Comparison of ENCODE assay signal across 14 mouse cellular contexts in the genomic region with DNA sequence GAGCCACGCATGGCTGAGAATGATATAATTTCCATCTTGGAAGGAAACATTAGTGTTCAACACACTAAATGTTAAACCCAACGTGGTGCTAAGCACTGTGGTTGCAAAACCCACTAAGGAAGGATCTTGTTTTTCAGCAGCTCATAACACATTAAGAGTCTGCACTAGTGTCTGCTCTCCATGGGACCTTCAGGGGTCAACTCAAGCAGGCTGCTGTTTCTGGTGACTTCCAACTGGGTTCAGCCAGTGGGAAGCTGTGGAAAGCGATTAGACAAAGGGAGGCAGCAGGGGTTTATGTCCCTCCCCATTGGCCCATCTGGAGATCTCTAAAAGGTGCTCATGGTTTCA.
"Had no signal": no experiment of that assay in that cellular context is flagged by ENCODE, and none has a peak within 500 bp of the region (broad histone marks: within the 10 kb centered on the region; RNA-seq: fewer than 3 reads in every experiment).

No protein-coding gene starts in this region.

- H3K9ac ChIP-seq: limb, embryonic 13.5 days; liver, embryonic 12.5 days; midbrain, embryonic 13.5 days; stomach, embryonic 15.5 days had no signal

- H3K27me3 ChIP-seq: limb, embryonic 13.5 days; liver, embryonic 12.5 days; stomach, embryonic 15.5 days had no signal

- H3K4me3 ChIP-seq: limb, embryonic 13.5 days; liver, embryonic 12.5 days; midbrain, embryonic 13.5 days; stomach, embryonic 15.5 days had no signal

- H3K4me1 ChIP-seq: liver, embryonic 12.5 days had no signal

- H3K4me2 ChIP-seq: limb, embryonic 13.5 days; liver, embryonic 12.5 days; midbrain, embryonic 13.5 days; stomach, embryonic 15.5 days had no signal

- H3K27ac ChIP-seq: hindbrain, postnatal 0 days; kidney, postnatal 0 days; limb, embryonic 13.5 days; liver, embryonic 12.5 days; midbrain, embryonic 13.5 days; stomach, embryonic 15.5 days had no signal

- H3K36me3 ChIP-seq: limb, embryonic 13.5 days; liver, embryonic 12.5 days; midbrain, embryonic 13.5 days; stomach, embryonic 15.5 days had no signal

- H3K9me3 ChIP-seq: limb, embryonic 13.5 days; liver, embryonic 12.5 days; midbrain, embryonic 13.5 days; stomach, embryonic 15.5 days had no signal

- ATAC-seq: liver, embryonic 12.5 days; midbrain, embryonic 13.5 days had no signal

- DNase-seq: kidney, adult 11 months; kidney, adult 9 months; kidney, postnatal 36 days; layer of hippocampus, adult 9-11 months; left cerebral cortex, postnatal 4 days; right cerebral cortex, postnatal 14 days; thymus, adult 2 months; thymus, postnatal 25 days had no signal
